Mouse (Mus musculus): ENCODE results near the gene Scn8a. TPM values are rescaled to one million over a fixed set of nuclear protein-coding genes. Genes with fewer than 3 reads are reported as not detected.

The Scn8a gene
- total and polyA plus RNA-seq, 3 experiments, result 0.02 TPM; not detected in 2

GRCm38 (mm10) chr15:101088291-101088690 is 218.6 kb downstream of the Scn8a start:
- Histone ChIP-seq H3K79me2 (replicated peaks; ENCODE audit: control insufficient read depth, insufficient read depth, low read length) (no peaks in the 10 kb centered on the region), H3K36me3 (ENCODE audit: control insufficient read depth, insufficient read depth, low read length) (no peaks in the 10 kb centered on the region), H3K4me1 (ENCODE audit: control insufficient read depth, insufficient read depth, low read length) (no peaks in the 10 kb centered on the region; the same call in 1 of the 2 replicates), H3K27ac (no peak overlapping the region), H3K27me3 (ENCODE audit: control insufficient read depth, insufficient read depth, low read length) (no peaks in the 10 kb centered on the region), H3K4me3 (no peak overlapping the region), H3K9ac (ENCODE audit: low read depth, low read length) (no peak overlapping the region)
- intact Hi-C loops (cut with DNase I), result no loop called here
- TF ChIP-seq CTCF (IDR thresholded peaks at IDR 0.05) (no peak), POLR2A (IDR thresholded peaks at IDR 0.05; ENCODE audit: insufficient read depth, low read depth, low read length) (no peak), EP300 (IDR thresholded peaks at IDR 0.05; ENCODE audit: insufficient read depth, low read depth, low read length) (no peak)
- 82% methylated on average over 4 of the region's 4 CpGs for WGBS
- no peak for DNase-seq

- intact Hi-C loops (cut with DNase I), result no loop called here
- H3K4me1 ChIP-seq (ENCODE audit: control insufficient read depth, insufficient read depth, low read length), result no peaks in the 10 kb centered on the region; the same call in 1 of the 2 replicates
- no peak for TF ChIP-seq POLR2A (IDR thresholded peaks at IDR 0.05; ENCODE audit: insufficient read depth, low read depth, low read length)
- TF ChIP-seq EP300 (IDR thresholded peaks at IDR 0.05; ENCODE audit: insufficient read depth, low read depth, low read length), result no peak
- TF ChIP-seq CTCF (IDR thresholded peaks at IDR 0.05), result no peak
- no peaks in the 10 kb centered on the region for H3K79me2 ChIP-seq (replicated peaks; ENCODE audit: control insufficient read depth, insufficient read depth, low read length)
- no peak for DNase-seq
- no peaks in the 10 kb centered on the region for H3K36me3 ChIP-seq (ENCODE audit: control insufficient read depth, insufficient read depth, low read length)
- no peaks in the 10 kb centered on the region for H3K27me3 ChIP-seq (ENCODE audit: control insufficient read depth, insufficient read depth, low read length)
- no peak overlapping the region for H3K27ac ChIP-seq
- H3K4me3 ChIP-seq, result no peak overlapping the region
- WGBS, result 93% methylated on average over 8 of the region's 8 CpGs
- H3K9ac ChIP-seq (ENCODE audit: low read depth, low read length), result no peak overlapping the region
Measured at GRCm38 (mm10) chr15:101091551-101091950, 221.9 kb downstream of the Scn8a start.

GRCm38 (mm10) chr15:101092121-101092828 is 222.6 kb downstream of the Scn8a start:
- TF ChIP-seq POLR2A (IDR thresholded peaks at IDR 0.05; ENCODE audit: insufficient read depth, low read depth, low read length), result no peak
- no peak for TF ChIP-seq EP300 (IDR thresholded peaks at IDR 0.05; ENCODE audit: insufficient read depth, low read depth, low read length)
- no peak for TF ChIP-seq CTCF (IDR thresholded peaks at IDR 0.05)
- Histone ChIP-seq H3K79me2 (replicated peaks; ENCODE audit: control insufficient read depth, insufficient read depth, low read length) (no peaks in the 10 kb centered on the region), H3K27ac (peak overlapping the region; percentile 23; the same call in 1 of the 2 replicates), H3K9ac (ENCODE audit: low read depth, low read length) (no peak overlapping the region), H3K4me1 (ENCODE audit: control insufficient read depth, insufficient read depth, low read length) (no peaks in the 10 kb centered on the region; the same call in 1 of the 2 replicates), H3K27me3 (ENCODE audit: control insufficient read depth, insufficient read depth, low read length) (no peaks in the 10 kb centered on the region), H3K36me3 (ENCODE audit: control insufficient read depth, insufficient read depth, low read length) (no peaks in the 10 kb centered on the region), H3K4me3 (no peak overlapping the region)
- no peak for DNase-seq
- intact Hi-C loops (cut with DNase I), result no loop called here
- WGBS, result 59% methylated on average over 14 of the region's 14 CpGs

- H3K27ac ChIP-seq, result peak overlapping the region; percentile 23; the same call in 1 of the 2 replicates
- DNase-seq, result peak; percentile 42 to 56
Measured at GRCm38 (mm10) chr15:101092829-101093648, 223.4 kb downstream of the Scn8a start.

GRCm38 (mm10) chr15:101093988-101094387 is 224.3 kb downstream of the Scn8a start:
- no peaks in the 10 kb centered on the region for H3K27me3 ChIP-seq (ENCODE audit: control insufficient read depth, insufficient read depth, low read length)
- no peaks in the 10 kb centered on the region for H3K36me3 ChIP-seq (ENCODE audit: control insufficient read depth, insufficient read depth, low read length)
- H3K9ac ChIP-seq (ENCODE audit: low read depth, low read length), result no peak overlapping the region
- H3K4me3 ChIP-seq, result no peak overlapping the region
- no peaks in the 10 kb centered on the region for H3K79me2 ChIP-seq (replicated peaks; ENCODE audit: control insufficient read depth, insufficient read depth, low read length)
- intact Hi-C loops (cut with DNase I), result no loop called here
- H3K27ac ChIP-seq, result no peak overlapping the region
- WGBS, result 77% methylated on average over 6 of the region's 6 CpGs
- no peak for DNase-seq
- TF ChIP-seq CTCF (IDR thresholded peaks at IDR 0.05), result no peak
- no peak for TF ChIP-seq EP300 (IDR thresholded peaks at IDR 0.05; ENCODE audit: insufficient read depth, low read depth, low read length)
- TF ChIP-seq POLR2A (IDR thresholded peaks at IDR 0.05; ENCODE audit: insufficient read depth, low read depth, low read length), result no peak
- peaks cover 2% of the 10 kb centered on the region for H3K4me1 ChIP-seq (ENCODE audit: control insufficient read depth, insufficient read depth, low read length)

More at GRCm38 (mm10) chr15:101092829-101093648, 223.4 kb downstream of the Scn8a start:
- Histone ChIP-seq H3K36me3 (ENCODE audit: control insufficient read depth, insufficient read depth, low read length) (no peaks in the 10 kb centered on the region), H3K4me1 (ENCODE audit: control insufficient read depth, insufficient read depth, low read length) (no peaks in the 10 kb centered on the region; the same call in 1 of the 2 replicates), H3K27me3 (ENCODE audit: control insufficient read depth, insufficient read depth, low read length) (no peaks in the 10 kb centered on the region), H3K79me2 (replicated peaks; ENCODE audit: control insufficient read depth, insufficient read depth, low read length) (no peaks in the 10 kb centered on the region), H3K4me3 (no peak overlapping the region), H3K9ac (ENCODE audit: low read depth, low read length) (no peak overlapping the region)
- intact Hi-C loops (cut with DNase I), result no loop called here
- TF ChIP-seq EP300 (IDR thresholded peaks at IDR 0.05; ENCODE audit: insufficient read depth, low read depth, low read length) (no peak), POLR2A (IDR thresholded peaks at IDR 0.05; ENCODE audit: insufficient read depth, low read depth, low read length) (no peak), CTCF (IDR thresholded peaks at IDR 0.05) (no peak)
- 58% methylated on average over 25 of the region's 25 CpGs for WGBS

Measured in heart, adult 2 months (tissue).